Mouse (Mus musculus) forebrain, embryonic 16.5 days (tissue): ENCODE results near the gene Smc3. TPM values are rescaled to one million over a fixed set of nuclear protein-coding genes. Genes with fewer than 3 reads are reported as not detected.
"Not testable (repeated sequence)": the region's sequence is repeated elsewhere in the genome, so short reads cannot be mapped to it uniquely, and the experiment has no call there.

ENCODE experiments used
- ATAC-seq: fragments of 200-750 bp; cut with Nextera tagmentation; 2 replicates; pipeline ENCODE4 v1.8.0; 2017; ENCODE audit warnings: mild to moderate bottlenecking, moderate library complexity
- H3K27ac ChIP-seq: fragments of 300-500 bp; sonication (generic); 2 replicates; pipeline ENCODE4 v1.5.1; 2014; ENCODE audit warnings: low read length, control low read depth
- H3K27me3 ChIP-seq: fragments of 300-500 bp; sonication (generic); replicated peaks from 2 replicates; pipeline ENCODE4 v1.6.1; 2014; ENCODE audit warnings: low read length; ENCODE audit not compliant: control insufficient read depth, insufficient read depth
- H3K36me3 ChIP-seq: fragments of 300-500 bp; sonication (generic); 2 replicates; pipeline ENCODE4 v1.6.1; 2014; ENCODE audit not compliant: control insufficient read depth, insufficient read depth
- H3K4me1 ChIP-seq: fragments of 300-500 bp; sonication (generic); replicated peaks from 2 replicates; pipeline ENCODE4 v1.6.1; 2014; ENCODE audit warnings: low read length; ENCODE audit not compliant: control insufficient read depth, insufficient read depth
- H3K4me2 ChIP-seq: fragments of 300-500 bp; sonication (generic); 2 replicates; pipeline ENCODE4 v1.6.1; 2014; ENCODE audit warnings: mild to moderate bottlenecking, low read length, control low read depth
- H3K4me3 ChIP-seq: fragments of 300-500 bp; sonication (generic); replicated peaks from 2 replicates; pipeline ENCODE4 v1.5.1; 2014; ENCODE audit warnings: mild to moderate bottlenecking, low read length, control low read depth
- H3K9ac ChIP-seq: fragments of 300-500 bp; sonication (generic); replicated peaks from 2 replicates; pipeline ENCODE4 v1.6.1; 2014; ENCODE audit warnings: low read depth, low read length, control low read depth
- H3K9me3 ChIP-seq: fragments of 300-500 bp; sonication (generic); 2 replicates; pipeline ENCODE4 v1.6.1; 2016; ENCODE audit warnings: low read length; ENCODE audit not compliant: control insufficient read depth
- WGBS: fragments of 180-500 bp; shearing (Covaris S2); extraction: QIAGEN DNeasy Blood & Tissue Kit; methylation state at CpG from one replicate; pipeline ENCODE4 v1.1.7; 2014; 5-methylcytosine and 5-hydroxymethylcytosine counted together
- polyA plus RNA-seq: library from polyadenylated mRNA; unstranded; fragments of >200 nt; fragmentation: Nextera tagmentation; extraction: Ambion mirVana; gene quantifications from 2 replicates; pipeline ENCODE4 v1.2.1, GENCODE M21; 2015

Smc3 gene
- polyA plus RNA-seq, 1 experiment from 2014 or later, result 70.4 TPM

DNA sequence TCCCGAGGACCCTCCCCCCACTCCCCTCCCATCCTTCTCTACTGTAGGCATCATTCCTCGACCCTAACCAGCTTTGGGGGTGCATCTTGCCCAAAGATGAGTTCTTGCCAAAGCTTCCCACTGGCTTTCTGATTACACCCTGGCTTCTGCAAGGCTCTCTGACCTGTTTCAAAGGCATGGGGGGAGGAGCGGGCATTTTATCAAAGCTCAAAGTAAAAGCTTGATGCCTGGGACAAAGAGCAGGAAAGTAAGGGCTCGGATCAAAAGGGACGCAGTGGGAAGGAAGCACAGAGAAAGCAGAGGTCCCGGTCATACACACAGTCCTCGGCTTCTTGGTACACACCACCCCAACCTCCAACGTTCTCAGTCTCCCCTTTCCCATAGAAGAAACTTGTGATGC is 26.1 kb upstream of the Smc3 start:
- H3K36me3 ChIP-seq, result no peaks in the 10 kb centered on the region

DNA sequence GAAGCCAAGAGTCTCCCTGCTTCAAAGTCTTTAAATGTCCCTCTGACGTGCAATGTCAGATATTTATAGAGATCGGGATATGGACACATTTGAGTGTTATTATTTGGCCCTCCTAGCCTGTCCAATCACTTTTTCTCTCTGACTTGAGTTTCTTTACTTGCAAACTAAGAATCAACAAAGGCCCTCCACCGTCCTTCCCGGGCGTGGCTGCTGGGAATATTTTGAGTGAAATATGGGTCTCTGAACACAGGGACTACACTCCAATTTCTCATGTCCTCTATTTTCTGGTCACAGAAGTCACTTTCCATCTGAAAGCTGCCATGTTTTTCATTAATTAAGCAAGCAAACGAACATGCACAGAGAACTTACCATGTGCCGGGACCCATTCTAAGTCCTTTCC is 25.7 kb upstream of the Smc3 start:
- Histone ChIP-seq H3K36me3 (no peaks in the 10 kb centered on the region), H3K9me3 (no peaks in the 10 kb centered on the region), H3K4me2 (no peak overlapping the region), H3K4me3 (no peak overlapping the region), H3K27me3 (no peaks in the 10 kb centered on the region), H3K27ac (no peak overlapping the region), H3K9ac (no peak overlapping the region), H3K4me1 (peaks cover 2% of the 10 kb centered on the region; the same call in 1 of the 2 replicates)
- ATAC-seq, result no peak
- WGBS, result 88% methylated on average over 7 of the region's 7 CpGs

More for the DNA sequence above, 26.1 kb upstream of the Smc3 start:
- H3K9ac ChIP-seq, result no peak overlapping the region
- no peaks in the 10 kb centered on the region for H3K27me3 ChIP-seq
- H3K27ac ChIP-seq, result no peak overlapping the region
- H3K4me2 ChIP-seq, result no peak overlapping the region
- peaks cover 2% of the 10 kb centered on the region; the same call in 1 of the 2 replicates for H3K4me1 ChIP-seq
- no peaks in the 10 kb centered on the region for H3K9me3 ChIP-seq
- no peak overlapping the region for H3K4me3 ChIP-seq
- no peak for ATAC-seq
- WGBS, result 31% methylated on average over 8 of the region's 8 CpGs

DNA sequence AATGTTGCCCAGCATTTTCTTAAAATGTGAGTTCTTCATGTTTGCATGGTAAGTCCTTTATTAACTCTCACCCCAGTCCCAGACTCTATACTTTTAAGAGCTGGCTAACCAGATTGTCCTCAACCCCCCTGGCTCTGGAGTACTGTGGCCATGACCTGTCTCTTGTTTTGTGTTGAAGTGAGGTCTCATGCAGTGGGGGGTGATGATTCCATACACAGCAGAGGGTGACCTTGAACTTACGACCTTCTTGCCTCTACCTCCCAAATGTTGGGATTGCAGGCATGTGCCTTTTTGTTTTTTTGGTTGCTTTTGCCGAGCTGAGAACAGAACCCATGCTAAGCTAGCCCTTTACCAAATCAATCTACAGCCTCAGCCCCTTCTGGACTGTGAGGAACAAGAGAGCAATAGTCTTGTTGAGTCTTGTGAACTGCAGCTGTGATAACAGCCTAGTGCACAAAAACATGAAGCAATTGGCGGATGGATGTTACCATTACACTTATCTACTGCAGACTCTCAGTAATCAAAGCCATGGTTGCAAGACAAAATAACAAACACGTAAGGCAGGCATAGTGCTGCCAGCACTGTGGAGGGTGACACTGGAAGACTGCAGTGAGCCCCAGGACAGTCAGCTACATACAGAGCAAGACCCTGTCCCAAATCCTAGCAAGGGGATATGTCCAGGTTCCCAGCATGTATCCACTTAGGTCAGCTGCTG is 24.7 kb upstream of the Smc3 start:
- Histone ChIP-seq H3K27me3 (no peaks in the 10 kb centered on the region), H3K9me3 (no peaks in the 10 kb centered on the region), H3K4me1 (peaks cover 2% of the 10 kb centered on the region; the same call in 1 of the 2 replicates), H3K27ac (no peak overlapping the region), H3K4me3 (no peak overlapping the region), H3K4me2 (no peak overlapping the region), H3K36me3 (no peaks in the 10 kb centered on the region), H3K9ac (no peak overlapping the region)
- WGBS, result 81% methylated on average over 4 of the region's 4 CpGs
- ATAC-seq, result no peak

DNA sequence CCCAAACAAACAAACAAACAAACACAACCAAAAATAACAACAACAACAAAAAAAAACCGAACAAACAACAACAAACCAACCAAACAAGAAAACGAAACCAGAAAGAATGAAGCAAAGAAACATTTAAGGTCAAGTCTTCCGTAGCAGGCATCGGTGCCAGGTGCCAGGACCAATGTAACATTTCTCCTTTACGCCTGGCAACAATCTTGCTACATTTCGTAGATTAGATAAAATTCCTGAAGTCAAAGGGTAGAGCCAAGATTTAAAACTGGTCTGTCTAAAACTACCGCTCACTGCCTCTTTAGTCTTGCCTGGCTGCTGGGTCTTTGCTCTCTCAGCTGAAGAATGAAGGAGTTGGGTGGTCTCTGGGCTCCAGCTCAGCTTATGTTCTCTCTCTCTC is 24.1 kb upstream of the Smc3 start:
- H3K4me3 ChIP-seq, result no peak overlapping the region
- no peak overlapping the region for H3K27ac ChIP-seq
- peaks cover 2% of the 10 kb centered on the region; the same call in 1 of the 2 replicates for H3K4me1 ChIP-seq
- no peaks in the 10 kb centered on the region for H3K9me3 ChIP-seq
- no peak overlapping the region for H3K9ac ChIP-seq
- 85% methylated on average over 7 of the region's 7 CpGs for WGBS
- H3K27me3 ChIP-seq, result no peaks in the 10 kb centered on the region
- H3K4me2 ChIP-seq, result no peak overlapping the region
- H3K36me3 ChIP-seq, result no peaks in the 10 kb centered on the region
- no peak for ATAC-seq

DNA sequence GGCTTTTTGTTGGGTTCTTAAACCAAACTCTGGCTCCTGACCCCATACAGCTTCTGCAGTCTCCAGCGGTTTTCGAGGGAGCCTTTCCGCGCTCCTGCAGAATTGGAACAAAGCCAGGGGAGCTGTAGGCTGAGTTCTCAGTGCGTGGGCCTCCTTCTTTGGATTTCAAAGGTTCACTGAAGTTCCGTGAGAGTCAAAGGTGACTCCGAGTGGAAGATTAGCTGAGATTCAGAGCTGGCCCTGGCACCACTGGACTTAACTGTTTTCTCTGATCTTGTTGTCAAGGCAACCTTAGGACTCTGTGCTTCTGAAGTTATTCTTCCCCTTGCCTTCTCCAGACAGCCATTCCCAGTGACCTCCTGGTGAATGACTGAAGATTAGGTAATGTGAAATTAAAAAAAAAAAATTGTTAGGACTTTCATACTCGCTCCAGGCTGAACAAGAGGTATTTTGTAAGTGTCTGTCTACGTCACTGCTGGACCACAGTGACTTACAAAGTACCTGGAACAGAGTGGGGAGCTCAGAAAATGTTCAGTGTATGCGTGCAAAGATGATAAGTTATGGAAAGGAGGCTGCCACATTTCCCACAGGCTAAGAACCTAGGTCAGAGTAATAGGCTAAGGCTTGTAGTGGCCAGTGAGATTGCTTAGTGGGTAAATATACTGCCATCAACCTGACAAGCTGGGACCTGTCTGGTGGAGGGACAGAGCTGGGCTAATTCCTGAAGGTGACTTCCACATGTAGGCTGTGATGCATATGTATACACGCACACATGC is 23.0 kb upstream of the Smc3 start:
- peaks cover 2% of the 10 kb centered on the region; the same call in 1 of the 2 replicates for H3K4me1 ChIP-seq
- H3K4me2 ChIP-seq, result no peak overlapping the region
- no peaks in the 10 kb centered on the region for H3K36me3 ChIP-seq
- no peaks in the 10 kb centered on the region for H3K27me3 ChIP-seq
- 40% methylated on average over 11 of the region's 11 CpGs for WGBS
- H3K9ac ChIP-seq, result no peak overlapping the region
- no peaks in the 10 kb centered on the region for H3K9me3 ChIP-seq
- H3K27ac ChIP-seq, result no peak overlapping the region
- ATAC-seq, result no peak
- H3K4me3 ChIP-seq, result no peak overlapping the region

DNA sequence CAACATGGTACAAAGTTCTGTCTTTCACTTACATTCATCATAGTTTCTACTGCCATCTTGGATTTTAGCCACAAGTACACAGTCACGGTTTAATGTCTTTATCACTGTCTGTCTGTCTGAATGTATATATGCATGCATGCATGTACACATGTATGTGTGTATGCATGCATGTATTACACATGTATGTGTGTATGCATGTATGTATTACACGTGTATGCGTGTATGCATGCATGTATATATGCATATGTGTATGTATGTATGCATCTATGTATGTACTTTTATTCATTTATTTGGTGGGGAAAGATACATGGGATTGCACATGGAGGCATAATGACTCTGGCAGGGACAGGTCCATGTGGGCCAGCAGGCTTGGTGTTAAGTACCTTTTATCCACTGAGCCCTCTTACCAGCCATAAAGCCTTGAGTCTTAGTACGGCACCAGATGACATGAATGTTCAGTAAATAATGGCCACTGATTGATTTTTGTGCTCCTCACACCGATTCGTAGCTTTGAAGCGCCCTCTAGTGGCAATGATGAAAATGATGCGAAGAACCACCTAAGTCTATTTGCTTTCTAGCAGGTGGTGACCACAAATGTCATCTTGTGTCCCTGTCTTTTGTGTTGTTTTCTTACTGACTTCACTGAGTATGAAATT is 21.5 kb upstream of the Smc3 start:
- WGBS, result 15% methylated on average over 8 of the region's 8 CpGs
- H3K4me3 ChIP-seq, result no peak overlapping the region
- ATAC-seq, result peak; percentile 62
- no peaks in the 10 kb centered on the region for H3K27me3 ChIP-seq
- H3K4me1 ChIP-seq, result peaks cover 2% of the 10 kb centered on the region; the same call in 1 of the 2 replicates
- no peak overlapping the region for H3K4me2 ChIP-seq
- no peaks in the 10 kb centered on the region for H3K9me3 ChIP-seq
- H3K36me3 ChIP-seq, result no peaks in the 10 kb centered on the region
- no peak overlapping the region for H3K27ac ChIP-seq
- no peak overlapping the region for H3K9ac ChIP-seq

DNA sequence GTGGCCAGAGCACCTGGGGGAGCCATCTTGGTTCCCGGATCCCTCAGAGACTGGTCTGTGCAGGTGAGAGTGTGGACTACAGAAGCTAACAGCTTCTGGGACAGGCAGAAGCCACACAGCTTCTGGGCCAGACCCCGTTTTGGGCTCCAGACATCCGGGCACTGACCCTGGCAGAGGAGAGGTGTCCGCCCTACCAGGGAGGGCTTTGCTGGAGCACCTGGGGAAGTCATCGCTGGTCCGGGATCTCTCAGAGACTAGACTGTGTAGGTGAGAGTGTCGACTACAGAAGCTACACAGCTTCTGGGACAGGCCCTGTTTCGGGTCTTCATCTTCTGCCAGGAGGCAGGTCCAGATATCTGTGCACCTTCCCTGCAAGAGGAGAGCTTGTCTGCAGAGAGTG is 19.9 kb upstream of the Smc3 start:
- not testable (repeated sequence) for H3K4me1 ChIP-seq, H3K27me3 ChIP-seq, H3K9me3 ChIP-seq, H3K4me3 ChIP-seq, H3K27ac ChIP-seq, H3K4me2 ChIP-seq, H3K36me3 ChIP-seq, ATAC-seq, H3K9ac ChIP-seq
- 85% methylated on average over 8 of the region's 8 CpGs for WGBS

DNA sequence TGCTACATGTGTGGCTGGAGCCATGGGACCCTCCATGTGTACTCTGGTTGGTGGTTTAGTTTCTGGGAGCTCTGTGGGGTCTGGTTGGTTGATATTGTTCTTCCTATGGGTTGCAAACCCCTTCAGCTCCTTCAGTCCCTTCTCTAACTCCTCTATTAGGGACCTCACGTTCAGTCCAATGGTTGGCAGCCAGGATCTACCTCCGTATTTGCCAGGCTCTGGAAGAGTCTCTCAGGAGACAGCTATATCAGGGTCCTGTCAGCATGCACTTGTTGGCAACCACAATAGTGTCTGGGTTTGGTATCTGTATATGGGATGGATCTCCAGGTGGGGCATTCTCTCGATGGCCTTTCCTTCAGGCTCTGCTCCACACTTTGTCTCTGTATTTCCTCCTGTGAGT is 12.5 kb upstream of the Smc3 start:
- H3K9me3 ChIP-seq, H3K4me3 ChIP-seq, ATAC-seq, H3K4me1 ChIP-seq, H3K27ac ChIP-seq, H3K4me2 ChIP-seq, H3K36me3 ChIP-seq, H3K9ac ChIP-seq, H3K27me3 ChIP-seq: not testable (repeated sequence)
- WGBS, result 87% methylated on average over 3 of the region's 3 CpGs

DNA sequence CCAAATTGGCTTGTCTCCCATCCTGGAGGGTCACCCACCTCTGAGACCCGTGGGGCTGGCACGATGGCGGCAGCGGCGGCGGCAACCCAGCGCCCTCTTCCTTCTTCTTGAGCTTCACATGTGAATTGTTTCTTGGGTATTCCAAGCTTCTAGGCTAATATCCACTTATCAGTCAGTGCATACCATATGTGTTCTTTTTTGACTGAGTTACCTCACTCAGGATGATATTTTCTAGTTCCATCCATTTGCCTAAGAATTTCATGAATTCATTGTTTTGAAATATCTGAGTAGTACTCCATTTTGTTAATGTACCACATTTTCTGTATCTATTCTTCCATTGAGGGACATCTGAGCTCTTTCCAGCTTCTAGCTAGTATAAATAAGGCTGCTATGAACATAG is 11.2 kb upstream of the Smc3 start, which contains the start of gene Nutf2-ps1:
Gene Nutf2-ps1 (minus strand): TSS at position 101 of the 400 bp plus-strand sequence.
- ATAC-seq, H3K4me2 ChIP-seq, H3K36me3 ChIP-seq, H3K9ac ChIP-seq, H3K9me3 ChIP-seq, H3K4me3 ChIP-seq, H3K4me1 ChIP-seq, H3K27ac ChIP-seq, H3K27me3 ChIP-seq: not testable (repeated sequence)
- 97% methylated on average over 7 of the region's 7 CpGs for WGBS
